Mouse (Mus musculus) adrenal gland, adult 2 months (tissue): Measurements from ENCODE around the gene Cep295nl. TPM values are rescaled to one million over a fixed set of nuclear protein-coding genes. Genes with fewer than 3 reads are reported as not detected.

Source experiments
- DNase-seq: peaks from one replicate; pipeline ENCODE4 v3.0.0; 2021
- polyA plus RNA-seq: library from polyadenylated mRNA; depleted of rRNA; stranded (reverse); fragments of >200 nt; gene quantifications from 2 replicates; pipeline ENCODE4 v1.2.3, GENCODE M21; 2012
- total RNA-seq, 2 experiments: library from RNA; stranded (reverse); gene quantifications; 2 replicates each; pipeline ENCODE4 v1.2.3; 2021

Cep295nl gene
- total and polyA plus RNA-seq, 3 experiments, result 0.46 to 0.93 TPM; not detected in 1

DNA sequence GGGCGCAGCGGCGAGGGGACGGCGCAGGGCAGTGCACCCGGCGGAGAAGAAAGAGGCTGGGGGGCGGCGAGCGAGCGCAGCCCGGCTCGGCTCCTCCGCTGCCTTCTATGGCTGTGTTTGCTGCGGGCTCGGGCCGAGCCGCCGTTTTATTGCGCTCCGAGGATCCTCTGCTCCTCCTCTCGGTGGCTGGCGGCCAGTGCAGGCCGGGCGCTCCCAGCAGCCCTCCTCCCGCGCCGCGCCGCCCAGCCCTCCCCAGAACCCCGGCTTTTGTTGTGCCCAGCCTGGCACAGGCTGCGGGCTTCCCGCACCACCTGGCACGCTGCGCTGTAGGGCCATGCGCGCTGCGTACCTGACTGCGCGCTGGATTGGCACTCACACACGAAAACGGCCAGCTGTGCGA, 12.9 kb upstream of the Cep295nl start:
- peak; percentile 91 for DNase-seq

DNA sequence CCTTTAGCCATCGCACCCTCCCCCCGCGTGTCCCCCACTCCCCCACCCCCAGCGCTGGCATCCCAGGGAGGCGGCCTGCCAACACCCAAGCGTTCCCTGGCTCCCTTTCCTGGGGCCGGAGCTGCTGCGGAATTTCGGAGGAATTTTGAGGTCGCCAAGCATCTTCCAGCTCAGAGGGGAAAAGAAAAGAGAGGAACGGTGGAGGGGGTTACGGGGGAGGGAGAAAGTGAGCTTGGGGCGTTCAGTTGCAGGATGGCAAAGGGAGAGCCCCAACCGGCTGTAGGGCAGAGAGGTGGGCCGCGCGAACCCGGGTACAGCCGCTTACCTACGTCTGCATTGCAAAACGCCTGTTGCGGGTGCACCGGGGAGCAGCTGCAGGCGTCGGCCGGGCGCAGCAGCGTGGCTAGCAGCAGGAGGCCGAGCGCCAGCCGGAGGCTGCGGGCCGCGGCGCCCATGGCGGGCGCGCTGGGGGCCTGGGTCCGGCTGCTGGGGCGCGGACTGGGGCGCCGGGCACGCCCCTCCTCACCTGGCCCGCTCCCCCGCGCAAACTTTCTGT, 12.4 kb upstream of the Cep295nl start:
- no peak for DNase-seq

- no peak for DNase-seq
Observed at GRCm38 (mm10) chr11:118349494-118349893, 7.2 kb upstream of the Cep295nl start.

- peak; percentile 35 for DNase-seq
Observed at GRCm38 (mm10) chr11:118348877-118349276, 6.6 kb upstream of the Cep295nl start.

- no peak for DNase-seq
Observed at GRCm38 (mm10) chr11:118348419-118348818, 6.1 kb upstream of the Cep295nl start.

- no peak for DNase-seq
Observed at GRCm38 (mm10) chr11:118347911-118348310, 5.6 kb upstream of the Cep295nl start.

- no peak for DNase-seq
Observed at GRCm38 (mm10) chr11:118347391-118347790, 5.1 kb upstream of the Cep295nl start.

DNA sequence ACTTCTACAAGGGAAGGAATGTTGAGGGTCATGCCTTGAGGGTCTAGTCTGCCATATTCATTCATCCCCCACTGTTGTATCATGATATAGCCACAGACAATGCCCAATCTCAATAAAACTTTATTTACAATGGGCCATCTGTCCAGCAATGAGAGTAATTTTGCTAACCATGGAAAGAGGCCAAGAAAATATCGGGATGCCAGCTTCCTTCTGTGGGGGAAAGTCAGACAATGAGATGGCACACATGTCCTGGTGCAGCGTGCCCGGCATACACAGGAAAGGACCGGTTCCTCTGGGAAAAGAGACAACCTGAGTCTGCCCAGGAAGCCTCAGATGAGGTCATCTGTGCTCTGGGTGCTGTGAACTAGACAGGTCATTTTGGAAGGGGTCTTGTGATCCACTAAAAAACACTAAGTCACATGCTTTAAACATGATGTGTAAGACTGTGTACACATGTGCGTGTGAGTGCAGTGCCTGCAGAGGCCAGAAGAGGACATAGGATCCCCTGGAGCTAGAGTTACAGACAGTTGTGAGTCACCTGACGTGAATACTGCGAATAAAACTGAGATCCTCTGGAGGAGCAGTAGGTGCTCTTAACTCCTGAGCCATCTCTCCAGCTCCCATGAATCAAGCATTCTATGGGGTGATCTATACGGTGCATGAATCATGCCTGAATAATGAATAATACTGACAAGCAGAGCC, 4.2 kb upstream of the Cep295nl start:
- no peak for DNase-seq

GRCm38 (mm10) chr11:118345693-118346092, 3.4 kb upstream of the Cep295nl start:
- DNase-seq, result no peak

DNA sequence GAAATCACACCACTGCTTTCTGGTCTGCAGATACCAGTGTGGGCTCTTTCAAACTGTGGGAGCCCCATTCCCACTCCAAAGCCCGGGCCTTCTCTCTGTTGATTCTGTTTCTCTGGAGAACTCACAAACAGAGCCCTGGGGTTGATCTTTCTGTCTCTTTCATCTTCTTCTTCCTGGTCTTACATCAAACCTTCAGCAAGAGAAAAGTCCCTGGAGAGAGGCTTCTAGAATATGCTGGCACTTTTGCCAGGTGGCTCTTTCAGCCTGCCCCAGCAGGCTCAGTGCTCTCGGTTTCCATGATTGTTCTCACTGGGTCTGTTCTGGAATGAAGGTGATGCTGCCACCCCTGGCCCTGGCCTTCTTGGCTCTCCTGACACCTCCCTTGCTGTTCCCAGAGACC, 1.3 kb upstream of the Cep295nl start:
- DNase-seq, result no peak

DNA sequence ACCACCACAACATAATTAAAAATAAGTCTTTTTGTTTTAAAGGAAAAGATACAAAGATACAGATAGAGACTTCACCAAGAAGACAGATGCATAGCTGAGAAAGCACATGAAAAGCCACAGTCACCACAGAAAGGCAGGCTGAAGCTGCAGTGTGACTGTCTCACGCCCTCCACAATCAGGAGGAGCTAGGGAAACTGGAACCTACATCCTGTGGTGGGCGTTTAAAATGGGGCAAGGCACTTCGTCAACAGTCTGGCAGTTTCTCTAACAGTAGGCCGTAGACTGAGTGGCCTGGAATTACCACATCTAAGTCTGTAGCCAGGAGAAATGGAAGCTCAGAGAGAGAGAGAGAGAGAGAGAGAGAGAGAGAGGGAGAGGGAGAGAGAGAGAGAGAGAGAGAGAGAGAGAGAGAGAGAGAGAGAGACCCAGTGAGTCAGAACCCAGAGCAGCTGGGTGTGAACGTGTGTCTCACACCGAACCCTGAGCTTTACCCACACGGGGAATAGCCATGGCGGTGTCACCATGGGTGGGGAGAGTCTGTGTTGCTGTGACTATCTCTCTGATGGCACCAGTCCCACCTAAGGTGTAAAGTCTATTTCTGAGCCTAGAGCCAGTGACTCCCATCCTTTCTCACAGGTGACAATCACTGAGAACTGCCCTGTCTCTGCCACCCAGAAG, 4.7 kb downstream of the Cep295nl start:
- DNase-seq, result no peak

DNA sequence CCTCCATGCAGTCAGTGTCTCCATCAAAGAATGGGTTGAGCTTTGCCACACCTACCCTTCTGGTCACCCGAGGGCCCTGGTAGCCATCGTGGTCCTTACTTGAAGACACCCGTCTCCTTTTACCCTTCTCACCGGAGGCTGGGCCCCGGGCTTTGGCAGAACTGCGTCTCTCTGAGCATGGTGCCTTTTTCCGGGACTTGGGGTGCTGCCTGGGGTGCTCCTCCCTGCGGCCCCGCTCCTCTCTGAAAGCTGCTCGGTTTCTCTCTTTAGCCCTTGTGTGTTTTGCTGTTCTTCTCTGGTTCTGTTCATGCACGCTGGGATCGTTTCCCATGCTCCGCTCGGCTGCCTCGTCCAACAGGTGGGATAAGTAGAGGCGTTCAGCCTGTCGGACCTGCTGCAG, 8.9 kb downstream of the Cep295nl start:
- DNase-seq, result no peak

GRCm38 (mm10) chr11:118332376-118332775, 9.9 kb downstream of the Cep295nl start:
- no peak for DNase-seq

GRCm38 (mm10) chr11:118330777-118331176, 11.5 kb downstream of the Cep295nl start:
- no peak for DNase-seq

DNA sequence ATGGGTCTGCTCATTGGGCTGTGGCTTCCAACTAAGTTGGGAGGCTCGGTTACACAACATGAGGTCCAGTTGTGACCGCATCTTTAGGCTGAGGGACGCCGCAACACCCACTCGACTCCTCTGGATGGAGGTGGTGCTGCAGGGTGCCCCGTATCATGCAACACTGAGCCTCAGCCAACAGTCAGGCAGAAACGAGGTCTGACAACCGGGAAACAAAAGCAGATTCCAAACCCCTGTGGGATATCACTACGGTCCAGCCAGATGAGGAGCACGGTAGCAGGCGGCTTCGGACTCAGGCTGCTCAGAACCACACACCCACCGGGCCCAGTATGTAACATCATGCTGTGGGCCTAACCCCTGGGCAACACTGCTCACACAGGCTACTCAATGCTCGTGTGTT, 11.9 kb downstream of the Cep295nl start:
- DNase-seq, result no peak

DNA sequence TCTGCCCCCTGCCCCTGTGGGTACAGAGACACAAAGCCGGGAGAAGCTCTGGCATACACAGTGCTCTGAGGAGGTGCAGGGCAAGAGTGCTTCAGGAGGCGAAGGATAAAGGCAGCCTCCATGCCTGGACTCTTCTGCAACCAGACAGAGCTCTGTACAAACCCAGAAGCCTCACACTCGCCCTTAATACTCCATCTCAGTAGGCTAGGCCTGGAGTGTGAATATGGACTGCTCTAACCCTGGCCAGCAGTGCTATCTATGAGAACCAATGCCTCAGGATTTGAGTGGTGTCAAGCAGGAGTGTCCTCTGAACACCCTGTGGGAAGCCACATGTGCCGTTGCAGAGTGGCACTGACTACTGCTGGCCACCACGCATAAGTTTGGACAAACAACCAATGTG, 13.4 kb downstream of the Cep295nl start:
- DNase-seq, result no peak

GRCm38 (mm10) chr11:118328511-118328910, 13.8 kb downstream of the Cep295nl start:
- DNase-seq, result no peak

GRCm38 (mm10) chr11:118326991-118327971, 15.0 kb downstream of the Cep295nl start:
- peak; percentile 66 for DNase-seq

GRCm38 (mm10) chr11:118326491-118326890, 15.8 kb downstream of the Cep295nl start:
- DNase-seq, result no peak

- no peak for DNase-seq
Observed at GRCm38 (mm10) chr11:118324541-118324940, 17.8 kb downstream of the Cep295nl start.

DNA sequence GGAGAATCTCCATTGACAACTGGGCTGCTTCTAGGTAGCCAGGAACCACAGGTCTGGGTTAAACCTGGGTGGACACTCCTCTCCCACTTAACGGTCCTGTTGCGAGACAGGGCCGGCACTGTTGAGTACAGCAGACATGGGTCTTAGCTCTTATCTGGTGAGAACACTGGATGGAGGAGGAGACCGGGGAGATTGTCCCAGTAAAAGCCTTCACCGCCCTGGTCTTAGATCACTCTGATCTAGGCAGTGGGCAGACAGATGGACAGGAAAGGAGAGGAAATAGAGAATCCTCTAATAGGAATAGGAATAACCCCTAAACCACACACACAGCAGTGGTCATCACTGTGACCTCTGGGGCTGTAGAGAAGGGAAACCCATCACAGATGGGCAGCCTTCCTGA, 18.3 kb downstream of the Cep295nl start:
- no peak for DNase-seq

- DNase-seq, result no peak
Observed at GRCm38 (mm10) chr11:118322647-118323046, 19.7 kb downstream of the Cep295nl start.
